Mouse (Mus musculus): ENCODE data around the gene Pigs. TPM values are rescaled to one million over a fixed set of nuclear protein-coding genes. Genes with fewer than 3 reads are reported as not detected.

The Pigs gene
- polyA plus RNA-seq (2014; fragmentation: Illumina TruSeq; extraction: RNeasy Lipid Tissue Mini Kit (QIAGEN cat#74804)): 3.0 TPM

GRCm38 (mm10) chr11:78327634-78328511 lies at the start of gene Pigs:
Pigs (plus strand) TSS chr11:78328415.

GRCm38 (mm10) chr11:78290654-78291053 lies 37.6 kb upstream of the Pigs start, which contains the start of gene BC030499:
BC030499 (plus strand) TSS chr11:78290841.

GRCm38 (mm10) chr11:78301357-78302084 lies 26.7 kb upstream of the Pigs start, which contains the start of gene Spag5:
Spag5 (plus strand) TSS chr11:78301529.

GRCm38 (mm10) chr11:78322860-78323259 lies 5.4 kb upstream of the Pigs start, which contains the start of gene Aldoc:
Aldoc (plus strand) TSS chr11:78322968.

GRCm38 (mm10) chr11:78343381-78344327 lies 15.4 kb downstream of the Pigs start, which contains the start of gene Unc119:
Unc119 (plus strand) TSS chr11:78343482.

DNA sequence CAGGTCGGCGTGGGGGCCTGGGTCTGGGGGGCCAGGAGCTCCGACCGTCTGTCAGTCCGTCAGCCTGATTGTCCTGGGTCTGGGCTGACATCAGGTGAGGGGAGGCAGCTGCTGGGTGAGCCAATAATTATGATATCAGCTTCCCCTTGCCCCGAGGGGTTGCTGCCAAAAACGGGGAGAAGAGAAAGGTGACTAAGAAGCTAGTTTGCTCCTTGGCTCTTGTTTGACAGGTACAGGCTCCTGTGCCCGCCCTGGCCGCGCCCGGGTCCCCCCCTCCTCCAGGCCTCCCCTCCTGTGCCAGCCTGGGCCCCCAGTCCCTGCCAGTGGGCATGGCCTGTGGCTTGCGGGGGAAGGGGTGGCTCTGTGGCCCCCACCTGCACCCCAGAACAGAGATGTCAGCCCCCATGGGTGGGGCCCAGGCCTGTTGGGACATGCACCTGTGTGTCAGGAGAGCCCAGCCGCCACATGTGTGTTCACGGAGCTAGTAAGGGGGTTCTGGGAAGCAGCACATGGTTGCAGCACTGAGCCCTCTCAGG lies 58.4 kb downstream of the Pigs start, which contains the start of gene Foxn1:
Gene Foxn1 (minus strand): TSS at position 51 of the 536 bp plus-strand sequence.

Other genes with a start within 250 kb of the Pigs start
- 5.4 TPM for gene Eral1, start 248.0 kb upstream of the Pigs start, polyA plus RNA-seq (2014; fragmentation: Illumina TruSeq; extraction: RNeasy Lipid Tissue Mini Kit (QIAGEN cat#74804))
- 16.9 TPM for gene Fam222b, start 233.8 kb upstream of the Pigs start, polyA plus RNA-seq (2014; fragmentation: Illumina TruSeq; extraction: RNeasy Lipid Tissue Mini Kit (QIAGEN cat#74804))
- gene Traf4, start 162.8 kb upstream of the Pigs start, polyA plus RNA-seq (2014; fragmentation: Illumina TruSeq; extraction: RNeasy Lipid Tissue Mini Kit (QIAGEN cat#74804)): 1.7 TPM
- gene Nek8, start 151.7 kb upstream of the Pigs start, polyA plus RNA-seq (2014; fragmentation: Illumina TruSeq; extraction: RNeasy Lipid Tissue Mini Kit (QIAGEN cat#74804)): 3.7 TPM
- 17.7 TPM for gene Tlcd1, start 151.7 kb upstream of the Pigs start, polyA plus RNA-seq (2014; fragmentation: Illumina TruSeq; extraction: RNeasy Lipid Tissue Mini Kit (QIAGEN cat#74804))
- 1,489 TPM for gene Rpl23a, start 144.8 kb upstream of the Pigs start, polyA plus RNA-seq (2014; fragmentation: Illumina TruSeq; extraction: RNeasy Lipid Tissue Mini Kit (QIAGEN cat#74804))
- 11.2 TPM for gene Rab34, start 140.0 kb upstream of the Pigs start, polyA plus RNA-seq (2014; fragmentation: Illumina TruSeq; extraction: RNeasy Lipid Tissue Mini Kit (QIAGEN cat#74804))
- 5.0 TPM for gene Proca1, start 135.0 kb upstream of the Pigs start, polyA plus RNA-seq (2014; fragmentation: Illumina TruSeq; extraction: RNeasy Lipid Tissue Mini Kit (QIAGEN cat#74804))
- 20.8 TPM for gene Sdf2, start 82.7 kb upstream of the Pigs start, polyA plus RNA-seq (2014; fragmentation: Illumina TruSeq; extraction: RNeasy Lipid Tissue Mini Kit (QIAGEN cat#74804))
- 25.1 TPM for gene Supt6, start 82.4 kb upstream of the Pigs start, polyA plus RNA-seq (2014; fragmentation: Illumina TruSeq; extraction: RNeasy Lipid Tissue Mini Kit (QIAGEN cat#74804))
- 44.9 TPM for gene 2610507B11Rik, start 66.7 kb upstream of the Pigs start, polyA plus RNA-seq (2014; fragmentation: Illumina TruSeq; extraction: RNeasy Lipid Tissue Mini Kit (QIAGEN cat#74804))
- 0.20 TPM for gene BC030499, start 37.6 kb upstream of the Pigs start, polyA plus RNA-seq (2014; fragmentation: Illumina TruSeq; extraction: RNeasy Lipid Tissue Mini Kit (QIAGEN cat#74804))
- gene Spag5, start 26.9 kb upstream of the Pigs start, polyA plus RNA-seq (2014; fragmentation: Illumina TruSeq; extraction: RNeasy Lipid Tissue Mini Kit (QIAGEN cat#74804)): 5.2 TPM
- 16.9 TPM for gene Aldoc, start 5.4 kb upstream of the Pigs start, polyA plus RNA-seq (2014; fragmentation: Illumina TruSeq; extraction: RNeasy Lipid Tissue Mini Kit (QIAGEN cat#74804))
- gene Unc119, start 15.1 kb downstream of the Pigs start, polyA plus RNA-seq (2014; fragmentation: Illumina TruSeq; extraction: RNeasy Lipid Tissue Mini Kit (QIAGEN cat#74804)): 6.0 TPM
- not detected for gene Foxn1, start 58.1 kb downstream of the Pigs start, polyA plus RNA-seq (2014; fragmentation: Illumina TruSeq; extraction: RNeasy Lipid Tissue Mini Kit (QIAGEN cat#74804))
- gene Slc13a2, start 93.8 kb downstream of the Pigs start, polyA plus RNA-seq (2014; fragmentation: Illumina TruSeq; extraction: RNeasy Lipid Tissue Mini Kit (QIAGEN cat#74804)): 0.17 TPM
- 0.74 TPM for gene Slc46a1, start 137.3 kb downstream of the Pigs start, polyA plus RNA-seq (2014; fragmentation: Illumina TruSeq; extraction: RNeasy Lipid Tissue Mini Kit (QIAGEN cat#74804))
- not detected for gene Sarm1, start 169.3 kb downstream of the Pigs start, polyA plus RNA-seq (2014; fragmentation: Illumina TruSeq; extraction: RNeasy Lipid Tissue Mini Kit (QIAGEN cat#74804))
- gene Vtn, start 170.7 kb downstream of the Pigs start, polyA plus RNA-seq (2014; fragmentation: Illumina TruSeq; extraction: RNeasy Lipid Tissue Mini Kit (QIAGEN cat#74804)): not detected
- gene Sebox, start 175.0 kb downstream of the Pigs start, polyA plus RNA-seq (2014; fragmentation: Illumina TruSeq; extraction: RNeasy Lipid Tissue Mini Kit (QIAGEN cat#74804)): 0.97 TPM
- 20.3 TPM for gene Tmem199, start 183.8 kb downstream of the Pigs start, polyA plus RNA-seq (2014; fragmentation: Illumina TruSeq; extraction: RNeasy Lipid Tissue Mini Kit (QIAGEN cat#74804))
- gene Poldip2, start 183.8 kb downstream of the Pigs start, polyA plus RNA-seq (2014; fragmentation: Illumina TruSeq; extraction: RNeasy Lipid Tissue Mini Kit (QIAGEN cat#74804)): 8.2 TPM
- gene Tnfaip1, start 207.9 kb downstream of the Pigs start, polyA plus RNA-seq (2014; fragmentation: Illumina TruSeq; extraction: RNeasy Lipid Tissue Mini Kit (QIAGEN cat#74804)): 30.6 TPM
- 34.1 TPM for gene Ift20, start 207.9 kb downstream of the Pigs start, polyA plus RNA-seq (2014; fragmentation: Illumina TruSeq; extraction: RNeasy Lipid Tissue Mini Kit (QIAGEN cat#74804))
- gene Tmem97, start 222.4 kb downstream of the Pigs start, polyA plus RNA-seq (2014; fragmentation: Illumina TruSeq; extraction: RNeasy Lipid Tissue Mini Kit (QIAGEN cat#74804)): 27.6 TPM